Mouse (Mus musculus) megakaryocyte-erythroid progenitor cell, adult 5-6 weeks (primary cell): Measurements from ENCODE around the gene Vasn. TPM values are rescaled to one million over a fixed set of nuclear protein-coding genes. Genes with fewer than 3 reads are reported as not detected.
A peak's percentile ranks its signal among the peaks of the same experiment; 100 is the strongest.

ENCODE experiments used
- ATAC-seq: replicated peaks from 2 replicates; pipeline ENCODE4 v1.8.0; 2016; ENCODE audit warnings: mild to moderate bottlenecking, inconsistent platforms; ENCODE audit not compliant: severe bottlenecking, poor library complexity, low FRiP score, low TSS enrichment
- total RNA-seq, 2 experiments: library from RNA; stranded (forward) in 1 of 2; stranded (reverse) in 1 of 2; fragments of 200-1000, 215-1000 nt in 1 of 2; fragments of >200 nt in 1 of 2; fragmentation: Nextera tagmentation in 1 of 2; gene quantifications; 2 replicates each; pipeline ENCODE4 v1.2.3; 2014 to 2017

Gene Vasn
- total RNA-seq, 2 experiments from 2014 or later = 0.38 TPM; not detected in 1

DNA sequence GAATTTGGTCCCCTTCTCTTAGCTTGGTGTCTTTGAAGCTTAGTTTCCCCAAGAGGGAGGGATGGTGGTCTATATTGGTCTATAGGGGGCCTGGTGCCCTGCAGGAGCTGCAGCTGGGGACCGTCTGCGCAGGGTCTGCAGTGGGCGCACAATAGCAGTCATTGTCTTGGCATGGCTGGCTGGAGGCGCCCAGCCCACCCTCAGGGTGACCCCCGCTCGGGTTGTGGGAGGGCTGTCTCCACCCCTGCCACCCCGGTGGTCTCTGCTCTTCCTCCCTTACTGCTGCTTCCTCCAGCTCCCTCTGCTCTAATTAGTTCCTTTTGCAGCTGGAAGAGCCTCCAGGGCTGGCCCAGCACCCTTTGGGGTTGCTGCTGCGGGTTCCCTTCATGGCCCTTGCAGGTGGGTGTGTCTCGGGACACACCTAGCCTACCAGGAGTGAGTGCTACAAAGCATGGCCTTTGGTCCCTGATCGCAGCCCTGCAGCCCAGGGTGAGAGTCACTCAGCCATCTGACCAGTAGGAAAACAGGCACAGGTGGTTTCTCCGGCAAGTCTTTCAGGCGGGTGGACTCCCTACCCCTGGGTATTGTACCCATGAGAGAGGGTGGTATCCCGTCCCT, 34.1 kb upstream of the Vasn start:
- no peak for ATAC-seq

DNA sequence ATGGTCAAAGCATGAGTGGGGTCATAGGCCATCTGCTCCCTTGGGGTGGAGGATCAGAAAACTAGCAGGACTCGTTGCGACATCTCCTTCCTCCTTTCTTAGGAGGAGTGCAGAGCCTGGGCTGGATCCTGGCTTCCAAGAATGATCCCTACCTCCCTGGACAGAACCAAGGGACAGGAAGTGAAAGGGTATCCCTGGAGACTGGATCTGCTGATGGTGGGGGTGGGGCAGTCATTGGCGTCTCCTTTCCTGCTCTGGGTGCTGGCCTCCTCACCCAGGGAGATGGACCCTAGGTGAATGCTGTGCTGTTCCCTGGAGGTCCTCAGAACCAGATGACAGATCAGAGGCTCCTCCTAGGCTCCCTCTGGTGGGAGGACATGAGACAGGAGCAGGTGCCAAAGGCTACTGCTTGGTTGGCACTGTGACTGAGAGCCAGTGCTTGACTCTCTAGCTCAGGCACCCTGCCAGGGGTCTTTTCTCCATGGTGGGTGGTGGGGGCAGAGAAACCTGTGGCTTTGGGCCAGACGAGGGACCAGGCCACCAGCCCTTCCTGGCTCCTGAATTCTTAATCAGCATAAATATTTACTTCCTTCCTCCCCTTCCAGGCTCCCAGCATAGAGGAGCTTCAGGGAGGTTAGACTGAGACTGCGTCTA, 33.2 kb upstream of the Vasn start:
- ATAC-seq = peak; percentile 60; the same call in 1 of the 2 replicates

DNA sequence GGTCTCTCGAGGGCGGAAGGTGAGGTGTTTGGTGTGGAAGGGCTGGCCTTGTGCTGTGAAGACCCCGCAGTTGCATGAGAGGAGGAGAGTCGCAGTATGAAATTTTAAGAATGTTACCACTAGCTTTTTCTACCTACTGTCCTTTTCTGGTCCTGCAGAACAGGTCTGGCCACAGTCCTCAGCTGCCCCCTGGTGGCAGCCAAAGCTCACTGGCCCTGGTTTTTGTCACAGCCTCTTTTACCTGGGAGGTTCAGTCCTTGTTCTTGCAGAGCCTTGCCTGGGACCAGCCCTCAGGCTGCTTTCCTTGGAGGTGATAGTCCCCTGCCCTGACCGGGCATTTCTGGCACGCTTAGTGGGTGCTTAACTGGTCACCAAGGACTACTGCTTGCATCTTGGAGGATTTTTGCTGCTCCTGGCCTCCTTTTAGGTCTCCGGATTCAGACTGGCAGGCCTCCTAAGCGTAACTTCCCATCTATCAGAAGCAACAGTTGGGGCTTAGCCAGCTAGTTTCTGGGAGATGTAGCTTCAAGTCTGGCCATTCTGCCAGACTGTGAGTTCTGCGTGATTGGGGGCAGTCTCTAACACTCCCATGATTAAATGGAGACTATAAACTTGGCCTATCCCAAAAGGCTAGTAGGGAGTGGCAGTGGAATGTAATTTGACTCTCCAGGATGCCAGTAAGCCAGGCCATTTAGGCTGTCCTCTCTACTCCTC, 31.8 kb upstream of the Vasn start:
- peak; percentile 84 for ATAC-seq

DNA sequence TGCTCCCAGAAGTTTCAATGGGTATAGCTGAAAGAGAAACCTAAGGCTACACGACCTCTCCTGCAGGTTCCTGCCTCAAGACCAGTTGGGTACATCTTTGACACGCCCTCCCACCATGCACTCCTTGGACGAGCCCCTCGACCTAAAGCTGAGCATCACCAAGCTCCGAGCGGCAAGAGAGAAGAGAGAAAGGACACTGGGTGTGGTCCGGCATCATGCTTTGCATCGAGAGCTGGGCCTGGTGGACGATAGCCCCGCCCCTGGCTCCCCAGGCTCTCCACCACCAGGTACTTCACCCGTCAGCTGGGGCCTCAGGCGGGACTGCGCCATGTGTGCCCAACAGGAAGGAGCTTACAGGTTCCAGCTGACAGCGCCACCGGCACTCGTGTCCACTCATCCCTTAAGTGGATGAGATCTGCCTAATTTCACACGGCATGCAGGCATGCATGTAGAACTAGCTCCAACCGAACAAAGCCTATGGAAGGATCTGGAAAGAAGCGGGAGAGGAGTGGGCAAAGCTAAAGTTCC, 31.1 kb upstream of the Vasn start:
- ATAC-seq = no peak

DNA sequence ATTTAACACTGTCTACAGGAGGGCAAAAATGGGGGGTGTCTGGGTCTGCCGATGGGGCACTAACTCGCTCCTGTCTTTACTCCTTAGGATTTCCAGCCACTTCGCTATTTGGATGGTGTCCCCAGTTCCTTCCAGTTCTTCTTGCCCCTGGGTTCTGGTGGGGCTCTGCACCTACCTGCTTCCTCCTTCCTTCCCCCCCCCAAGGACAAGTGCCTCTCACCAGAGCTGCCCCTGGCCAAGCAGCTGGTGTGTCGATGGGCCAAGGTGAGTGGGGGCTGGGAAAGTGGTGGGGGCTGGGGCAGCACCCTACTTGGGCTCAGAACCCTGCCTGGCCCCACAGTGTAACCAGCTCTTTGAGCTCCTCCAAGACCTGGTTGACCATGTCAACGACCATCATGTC, 28.5 kb upstream of the Vasn start:
- ATAC-seq = no peak

DNA sequence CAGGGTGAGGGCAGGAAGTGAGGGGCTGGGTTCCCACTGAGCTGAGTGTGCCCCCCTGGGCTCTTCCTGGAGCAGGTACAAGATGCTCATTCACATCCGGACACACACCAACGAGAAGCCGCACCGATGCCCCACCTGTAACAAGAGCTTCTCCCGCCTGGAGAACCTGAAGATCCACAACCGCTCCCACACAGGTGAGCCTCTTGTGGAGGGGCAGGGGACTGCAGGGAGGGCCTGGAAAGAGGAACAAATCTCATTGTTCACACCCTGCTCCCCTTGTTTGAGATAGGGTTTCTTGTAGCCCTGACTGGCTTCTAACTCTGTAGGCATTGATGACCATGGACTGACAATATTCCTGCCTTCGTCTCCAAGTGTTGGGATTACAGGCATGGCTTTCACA, 28.1 kb upstream of the Vasn start:
- no peak for ATAC-seq

DNA sequence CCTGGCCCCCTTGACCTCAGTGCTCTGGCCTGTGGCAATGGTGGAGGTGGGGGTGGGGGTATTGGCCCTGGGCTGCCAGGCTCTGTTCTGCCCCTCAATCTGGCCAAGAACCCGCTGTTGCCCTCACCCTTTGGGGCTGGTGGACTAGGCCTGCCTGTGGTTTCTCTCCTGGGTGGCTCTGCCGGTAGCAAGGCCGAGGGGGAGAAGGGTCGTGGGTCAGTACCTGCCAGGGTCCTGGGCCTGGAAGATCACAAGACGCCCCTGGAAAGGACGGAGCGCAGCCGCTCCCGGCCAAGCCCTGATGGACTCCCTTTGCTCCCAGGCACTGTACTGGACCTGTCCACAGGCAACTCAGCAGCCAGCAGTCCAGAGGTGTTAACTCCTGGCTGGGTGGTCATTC, 26.0 kb upstream of the Vasn start:
- no peak for ATAC-seq

DNA sequence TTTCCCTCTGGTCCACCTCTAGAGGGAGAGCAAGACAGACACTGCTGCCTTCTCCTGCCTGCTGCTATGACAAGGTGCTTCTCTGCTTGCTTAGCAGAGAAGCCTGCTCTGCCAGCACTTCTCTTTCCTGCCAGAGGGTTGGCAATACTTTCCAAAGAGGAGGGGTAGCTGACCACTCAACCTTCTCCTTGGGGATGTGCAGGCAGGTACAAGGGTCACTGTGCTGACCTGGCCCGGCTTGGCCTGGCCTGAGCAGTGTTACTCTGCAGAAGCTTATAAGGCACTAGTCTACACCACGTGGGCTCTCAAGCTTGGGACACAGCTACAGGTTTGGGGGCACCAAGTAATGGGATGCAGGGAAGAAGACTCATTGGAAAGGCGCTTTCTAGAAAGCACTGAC, 25.1 kb upstream of the Vasn start:
- no peak for ATAC-seq

DNA sequence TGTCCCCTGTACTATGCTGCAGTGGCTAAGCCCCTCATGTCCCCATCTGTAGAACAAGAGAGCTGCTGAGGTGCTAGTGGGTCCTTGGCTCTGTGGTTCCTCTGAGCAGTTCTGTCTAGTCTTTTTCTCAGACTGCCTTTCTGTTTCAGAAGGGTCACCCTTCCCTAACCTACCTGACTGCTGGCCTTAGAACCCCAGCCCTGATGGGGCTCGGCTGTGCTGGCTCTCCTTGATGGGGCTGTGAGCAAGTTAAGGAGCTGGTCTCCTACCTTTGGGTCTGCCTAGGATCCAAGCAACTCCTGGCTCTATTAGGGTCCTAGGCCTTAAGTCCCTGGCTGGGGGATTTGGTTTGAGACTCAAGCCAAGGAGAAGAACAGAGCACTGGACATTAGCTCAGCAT, 24.4 kb upstream of the Vasn start:
- no peak for ATAC-seq

DNA sequence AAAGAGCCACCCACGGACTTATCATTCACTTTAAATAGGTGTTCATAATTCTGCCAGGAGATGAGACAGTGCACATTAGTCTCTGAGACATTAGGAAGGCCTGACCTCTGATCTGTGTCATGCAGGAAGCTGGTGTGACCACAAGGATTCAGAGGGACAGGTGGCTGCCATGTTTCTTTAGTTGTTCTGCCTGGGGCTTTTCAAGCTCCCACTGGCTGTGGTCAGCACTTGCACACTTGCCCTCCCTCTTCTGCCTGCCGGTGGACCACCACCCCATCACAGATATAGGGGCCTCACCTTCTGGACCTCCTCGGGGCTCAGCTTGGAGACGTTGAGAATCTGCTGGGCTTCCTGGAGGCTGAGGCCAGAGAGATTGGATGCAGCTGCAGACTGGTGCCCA, 22.9 kb upstream of the Vasn start:
- no peak for ATAC-seq

DNA sequence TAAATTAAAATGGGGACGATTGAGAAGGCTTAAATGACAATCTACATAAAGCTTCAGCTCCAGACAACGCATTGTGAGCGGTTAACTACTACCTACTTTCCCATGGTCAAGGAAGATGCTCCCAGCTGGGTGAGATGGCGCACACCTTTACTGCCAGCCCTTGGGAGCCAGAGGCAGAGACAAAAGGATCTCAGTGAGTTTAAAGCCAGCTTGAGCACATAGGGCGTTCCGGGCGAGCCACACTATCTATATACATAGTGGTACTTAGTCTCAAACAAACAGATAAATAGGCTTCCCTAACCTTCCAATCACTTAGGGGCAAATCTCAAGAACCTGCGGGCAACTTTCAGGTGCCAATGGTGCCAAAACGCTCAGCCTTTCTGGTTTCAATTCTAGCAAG, 15.7 kb upstream of the Vasn start:
- peak; percentile 49; the same call in 1 of the 2 replicates for ATAC-seq

DNA sequence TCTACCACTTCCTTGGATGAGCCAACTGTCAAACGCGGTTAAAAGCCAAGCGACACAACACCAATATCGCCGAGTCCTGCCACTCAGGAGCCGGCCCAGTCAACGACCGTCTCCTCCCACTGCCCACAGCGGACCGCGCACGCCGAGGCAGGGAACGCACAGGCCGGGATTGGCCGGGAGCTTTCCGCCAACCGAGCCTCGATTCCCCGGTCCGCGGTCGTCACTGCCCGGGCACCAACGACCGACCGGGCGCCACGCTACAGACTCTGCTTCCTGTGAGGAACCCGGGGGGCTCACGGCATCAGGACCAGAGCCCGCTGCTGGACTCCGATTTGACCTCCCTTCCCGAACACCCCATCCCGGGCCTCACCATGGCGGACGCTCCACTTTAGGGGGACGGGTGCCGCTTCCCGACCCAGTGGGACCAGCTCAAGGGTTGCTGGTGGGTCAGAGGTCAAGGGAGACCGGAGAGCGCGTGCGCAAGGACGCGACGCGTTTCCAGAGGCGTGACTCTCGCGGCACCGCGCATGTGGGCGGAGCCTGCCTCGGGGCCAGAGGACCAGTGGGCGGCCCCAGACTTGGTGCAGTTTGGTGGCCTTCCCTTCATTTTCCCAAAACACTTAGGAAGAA, 15.1 kb upstream of the Vasn start, which contains the start of gene Pam16:
Pam16 (minus strand) TSS at position 508 of the 630 bp plus-strand sequence.
- ATAC-seq = peak; percentile 90

DNA sequence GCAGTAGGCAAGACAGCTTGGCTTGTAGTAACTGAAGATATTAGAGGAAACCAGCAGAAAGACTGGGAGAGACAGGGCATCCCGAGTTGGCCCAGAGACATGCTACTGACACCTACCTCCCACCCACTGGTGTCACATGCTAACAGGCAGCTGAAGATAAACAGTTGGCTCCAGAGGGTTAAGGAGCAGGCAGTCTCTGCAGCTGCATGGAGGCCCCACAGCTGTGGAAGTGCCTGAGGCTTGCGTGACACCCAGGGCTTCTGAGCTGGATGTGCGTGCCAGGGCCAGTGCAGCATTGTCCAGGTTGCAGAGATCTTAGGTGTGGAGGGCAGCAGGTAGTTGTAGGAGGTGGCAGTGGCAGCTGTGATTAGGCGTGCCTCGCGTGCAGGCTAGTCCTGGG, 12.6 kb upstream of the Vasn start:
- ATAC-seq = no peak

DNA sequence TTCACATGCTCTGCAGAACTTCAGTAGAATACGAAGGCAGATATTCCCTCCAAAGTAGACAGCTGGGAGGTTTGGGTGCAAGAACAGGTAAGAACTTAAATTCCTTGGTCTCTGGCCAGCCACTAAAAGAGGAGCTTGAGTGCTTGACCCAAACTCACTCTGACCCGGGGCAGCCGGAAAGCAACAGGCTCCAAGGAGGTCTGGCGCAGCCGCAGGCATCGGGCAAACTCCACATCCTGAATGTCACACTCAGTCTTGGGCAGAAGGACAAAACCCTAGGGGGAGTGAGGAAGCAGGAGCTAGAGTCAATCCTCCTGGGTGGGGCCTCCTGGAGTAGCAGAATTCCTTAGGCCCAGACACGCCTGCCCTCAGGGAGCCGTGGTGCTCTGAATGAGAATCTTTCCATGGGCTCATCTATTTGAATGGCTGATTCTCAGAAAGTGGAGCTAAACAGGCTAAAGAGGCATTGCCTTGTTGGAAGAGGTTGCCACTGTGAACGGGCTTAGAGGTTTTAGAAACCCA, 10.8 kb upstream of the Vasn start:
- no peak for ATAC-seq

DNA sequence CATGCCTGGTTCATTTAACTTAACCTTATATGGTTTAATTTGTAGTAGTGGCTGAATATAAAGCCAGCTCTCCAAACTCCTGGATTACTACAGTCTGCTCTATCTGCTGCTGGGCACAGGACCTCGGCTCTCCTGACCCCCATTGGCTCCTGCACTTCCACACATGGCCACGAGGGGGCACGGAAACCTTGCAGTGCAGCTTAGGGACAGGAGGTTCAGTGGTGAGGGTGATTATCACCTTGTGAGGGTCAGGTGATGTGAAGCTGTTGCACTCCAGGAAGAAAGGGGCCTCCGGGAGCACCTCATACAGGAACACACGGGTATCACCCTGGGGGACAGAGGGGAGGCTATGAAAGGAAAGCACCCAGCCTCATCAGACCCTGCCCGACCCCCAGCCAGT, 9.8 kb upstream of the Vasn start:
- ATAC-seq = peak; percentile 80

DNA sequence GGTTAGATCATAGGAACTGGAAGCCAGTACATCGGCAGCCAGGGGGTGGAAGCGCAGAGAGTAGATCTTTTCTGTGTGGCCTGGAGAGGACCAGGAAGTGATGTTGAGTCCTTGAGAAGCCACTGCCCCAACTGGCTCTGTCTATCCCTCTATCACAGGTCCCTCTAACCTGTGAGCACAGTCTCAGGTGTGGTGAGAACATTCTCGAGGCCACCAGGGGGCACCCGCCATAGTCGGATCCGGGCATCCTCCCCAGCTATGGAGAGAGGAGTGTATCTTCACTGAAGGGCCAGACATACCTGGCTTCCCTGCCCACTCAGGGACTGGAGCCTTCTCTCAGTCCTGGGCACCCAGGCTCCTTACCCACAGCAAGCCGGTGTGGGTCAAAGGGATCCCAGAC, 7.7 kb upstream of the Vasn start:
- no peak for ATAC-seq

DNA sequence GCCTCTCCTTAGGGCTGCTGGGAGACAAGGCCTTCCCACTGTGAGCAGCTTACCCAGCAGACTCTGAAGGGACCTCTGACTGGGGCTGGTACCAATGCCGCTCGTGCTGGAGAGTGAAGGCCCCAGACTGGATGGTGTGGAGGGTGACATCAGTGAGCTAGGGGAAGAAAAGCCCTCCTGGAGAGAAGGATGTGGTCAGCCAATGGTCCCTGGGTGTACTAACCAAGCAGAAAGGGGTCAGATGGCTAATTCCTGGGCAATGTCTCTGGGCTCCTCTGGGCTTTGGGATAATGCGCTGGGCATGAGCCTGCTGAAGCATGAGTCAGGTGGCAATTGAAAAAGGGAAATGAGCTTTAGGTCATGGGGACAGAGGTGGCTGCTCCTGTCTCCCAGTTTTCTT, 6.1 kb upstream of the Vasn start:
- ATAC-seq = no peak

DNA sequence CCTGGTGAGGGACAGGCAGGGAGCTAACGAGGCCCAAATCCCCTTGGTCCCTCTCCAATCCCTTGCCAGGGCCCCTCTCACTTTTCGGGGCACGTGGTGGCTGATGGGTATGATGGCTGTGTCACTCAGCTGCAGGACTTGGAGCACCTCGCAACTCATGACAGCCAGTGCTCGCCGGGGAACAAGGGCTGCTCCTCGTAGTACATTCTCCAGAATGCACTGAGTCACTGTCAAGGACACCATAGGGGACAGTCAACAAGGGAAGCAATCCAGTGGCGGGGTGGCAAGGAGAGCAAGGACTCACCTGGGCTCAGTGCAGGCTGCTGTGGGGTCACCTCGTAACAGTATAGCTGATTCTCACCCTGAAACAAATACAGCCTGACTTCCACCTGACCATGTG, 5.1 kb upstream of the Vasn start:
- no peak for ATAC-seq

DNA sequence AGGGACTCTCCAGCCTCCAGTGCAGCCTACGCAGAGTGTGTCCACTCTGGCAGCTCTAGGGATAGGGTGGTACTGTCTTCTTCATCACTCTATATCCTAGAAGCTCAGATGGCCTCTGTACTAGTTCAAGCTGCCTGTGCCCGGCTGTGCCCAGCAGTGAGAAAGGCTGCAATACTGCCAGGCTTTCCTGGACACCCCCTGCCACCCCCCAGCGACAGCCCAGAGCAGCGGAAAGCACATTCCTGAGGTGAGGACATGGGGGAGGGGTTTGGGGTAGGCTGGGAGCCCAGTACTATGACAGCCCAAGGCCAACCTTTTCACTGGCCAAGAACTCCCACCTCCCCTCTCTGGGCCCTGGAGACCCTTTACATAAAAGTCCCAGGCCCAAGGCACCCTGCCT, 4.0 kb upstream of the Vasn start:
- ATAC-seq = no peak

DNA sequence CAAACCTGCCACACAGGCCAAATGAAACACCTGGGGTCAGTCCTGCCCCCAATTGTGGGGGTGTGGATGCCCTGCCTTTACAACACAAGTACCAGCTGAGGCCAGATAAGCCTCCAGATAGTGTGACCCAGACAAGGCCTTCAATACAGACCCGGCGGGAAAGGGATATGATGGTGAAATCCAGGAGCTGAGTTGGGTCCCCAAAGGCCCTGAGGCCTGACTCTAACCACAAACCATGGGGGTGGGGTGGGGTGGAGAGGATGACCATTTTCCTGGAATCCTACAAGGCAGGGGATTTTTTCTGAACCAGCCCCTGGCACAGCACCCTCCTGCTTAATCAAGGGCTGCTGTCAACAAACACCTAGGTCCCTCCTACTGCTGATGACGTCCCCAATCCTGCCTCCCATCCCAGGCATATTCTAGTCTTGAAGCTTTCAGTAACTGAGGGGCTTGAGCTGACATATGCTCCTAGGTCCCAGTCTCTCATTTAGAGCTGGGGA, 800 bp upstream of the Vasn start:
- no peak for ATAC-seq
